Mouse (Mus musculus): ENCODE results near the gene Speg.

- TF ChIP-seq POLR2A (IDR thresholded peaks at IDR 0.05; ENCODE audit: insufficient read depth, low read depth, low read length) (no peak), CTCF (IDR thresholded peaks at IDR 0.05) (no peak), EP300 (IDR thresholded peaks at IDR 0.05; ENCODE audit: insufficient read depth, low read depth, low read length) (no peak)
These were observed 48.8 kb downstream of the Speg start for GRCm38 (mm10) chr1:75423780-75424390.
